Mouse (Mus musculus) MEL (cell line): ENCODE results near the gene Gm49366. TPM values are rescaled to one million over a fixed set of nuclear protein-coding genes. Genes with fewer than 3 reads are reported as not detected.
"Not testable (repeated sequence)": the region's sequence is repeated elsewhere in the genome, so short reads cannot be mapped to it uniquely, and the experiment has no call there.

ENCODE experiments used
- DNase-seq: peaks from one replicate; pipeline ENCODE4 v3.0.0; 2011; ENCODE audit warnings: low read depth, low spot score
- H3K27ac ChIP-seq: 2 replicates; pipeline ENCODE4 v1.5.1; 2012; ENCODE audit warnings: low read depth, mild to moderate bottlenecking, control low read depth, low read length, moderate library complexity; ENCODE audit not compliant: control insufficient read depth
- H3K27me3 ChIP-seq, 2 experiments: fragments of 150-350 bp in 1 of 2; sonication (generic) in 1 of 2; 2 replicates each; pipeline ENCODE4 v1.6.1; 2012; ENCODE audit warnings: low read length in 2 of 2, mild to moderate bottlenecking in 2 of 2, improper control_type of control experiment in 1 of 2, moderate library complexity in 1 of 2; ENCODE audit not compliant: insufficient read depth in 2 of 2, control insufficient read depth in 1 of 2
- H3K36me3 ChIP-seq, 2 experiments: 2 replicates each; pipeline ENCODE4 v1.6.1; 2012 to 2014; ENCODE audit warnings: low read length in 2 of 2, improper control_type of control experiment in 1 of 2, inconsistent platforms in 1 of 2, mild to moderate bottlenecking in 1 of 2; ENCODE audit not compliant: insufficient read depth in 2 of 2, control insufficient read depth in 1 of 2
- H3K4me1 ChIP-seq, 2 experiments: fragments of 150-350 bp in 1 of 2; sonication (generic) in 1 of 2; 2 replicates each; pipeline ENCODE4 v1.6.1; 2012; ENCODE audit warnings: low read length in 2 of 2, improper control_type of control experiment in 1 of 2, mild to moderate bottlenecking in 1 of 2; ENCODE audit not compliant: insufficient read depth in 2 of 2, control insufficient read depth in 1 of 2
- H3K4me3 ChIP-seq, 2 experiments: fragments of 150-350 bp in 1 of 2; sonication (generic) in 1 of 2; 2 replicates each; pipeline ENCODE4 v1.5.1; 2012; ENCODE audit warnings: low read depth in 2 of 2, low read length in 2 of 2, mild to moderate bottlenecking in 2 of 2, moderate library complexity in 2 of 2, control low read depth in 1 of 2, improper control_type of control experiment in 1 of 2; ENCODE audit not compliant: control insufficient read depth in 1 of 2, insufficient read depth in 1 of 2
- H3K79me2 ChIP-seq: 2 replicates; pipeline ENCODE4 v1.6.1; 2012; ENCODE audit warnings: mild to moderate bottlenecking, low read length, moderate library complexity; ENCODE audit not compliant: control insufficient read depth, poor library complexity, insufficient read depth
- H3K9ac ChIP-seq: 2 replicates; pipeline ENCODE4 v1.6.1; 2012; ENCODE audit warnings: low read depth, mild to moderate bottlenecking, control low read depth, low read length, moderate library complexity; ENCODE audit not compliant: control insufficient read depth, poor library complexity, severe bottlenecking
- H3K9me3 ChIP-seq: fragments of 150-350 bp; sonication (generic); replicated peaks from 2 replicates; pipeline ENCODE4 v1.6.1; 2012; ENCODE audit warnings: mild to moderate bottlenecking, low read length, improper control_type of control experiment, moderate library complexity; ENCODE audit not compliant: insufficient read depth
- CHD1 ChIP-seq: IDR thresholded peaks from 2 replicates; pipeline ENCODE4 v1.6.1; 2012; ENCODE audit warnings: low read depth, mild to moderate bottlenecking, inconsistent platforms, low read length, improper control_type of control experiment
- CTCF ChIP-seq, 3 experiments: IDR thresholded peaks in 2 of 3; conservative IDR thresholded peaks in 1 of 3; 2 replicates each; pipeline ENCODE4 v1.5.1; 2011 to 2012; ENCODE audit warnings: low read length in 3 of 3, low read depth in 2 of 3, mild to moderate bottlenecking in 2 of 3, improper control_type of control experiment in 1 of 3, inconsistent platforms in 1 of 3, mixed read lengths in 1 of 3, moderate library complexity in 1 of 3; ENCODE audit not compliant: control insufficient read depth in 1 of 3, insufficient read depth in 1 of 3, poor library complexity in 1 of 3, severe bottlenecking in 1 of 3
- GABPA ChIP-seq: IDR thresholded peaks from 2 replicates; pipeline ENCODE4 v1.6.1; 2012; ENCODE audit warnings: low read depth, mild to moderate bottlenecking, inconsistent platforms, low read length, improper control_type of control experiment, moderate library complexity
- KAT2A ChIP-seq: conservative IDR thresholded peaks from 2 replicates; pipeline ENCODE4 v1.6.1; 2012; ENCODE audit warnings: low read depth, low read length, improper control_type of control experiment, inconsistent platforms
- MAX ChIP-seq: IDR thresholded peaks from 2 replicates; pipeline ENCODE4 v1.6.1; 2011; ENCODE audit warnings: low read length, improper control_type of control experiment
- MAZ ChIP-seq: IDR thresholded peaks from 2 replicates; pipeline ENCODE4 v1.6.1; 2012; ENCODE audit warnings: low read depth, mild to moderate bottlenecking, inconsistent platforms, low read length, improper control_type of control experiment
- MEF2A ChIP-seq: IDR thresholded peaks from 2 replicates; pipeline ENCODE4 v1.6.1; 2014; ENCODE audit warnings: low read depth, mild to moderate bottlenecking, inconsistent platforms, low read length, improper control_type of control experiment; ENCODE audit not compliant: poor library complexity, insufficient replicate concordance, severe bottlenecking; ENCODE audit errors: extremely low read depth
- MYC ChIP-seq: IDR thresholded peaks from 2 replicates; pipeline ENCODE4 v1.6.1; 2011; ENCODE audit warnings: low read depth, mild to moderate bottlenecking, low read length, improper control_type of control experiment, moderate library complexity
- POLR2AphosphoS2 ChIP-seq: IDR thresholded peaks from 2 replicates; pipeline ENCODE4 v1.6.1; 2011; ENCODE audit warnings: low read length, improper control_type of control experiment
- RAD21 ChIP-seq: IDR thresholded peaks from 2 replicates; pipeline ENCODE4 v1.6.1; 2011; ENCODE audit warnings: mild to moderate bottlenecking, low read depth, low read length, improper control_type of control experiment
- SMC3 ChIP-seq: IDR thresholded peaks from 2 replicates; pipeline ENCODE4 v1.6.1; 2011; ENCODE audit warnings: low read depth, low read length, improper control_type of control experiment
- TCF12 ChIP-seq: IDR thresholded peaks from 2 replicates; pipeline ENCODE4 v1.6.1; 2014; ENCODE audit warnings: low read depth, mild to moderate bottlenecking, inconsistent platforms, low read length, improper control_type of control experiment, moderate library complexity
- USF1 ChIP-seq: IDR thresholded peaks from 2 replicates; pipeline ENCODE4 v1.6.1; 2014; ENCODE audit warnings: low read depth, mild to moderate bottlenecking, inconsistent platforms, low read length, improper control_type of control experiment, moderate library complexity
- ZC3H11A ChIP-seq: IDR thresholded peaks from 2 replicates; pipeline ENCODE4 v1.6.1; 2012; ENCODE audit warnings: low read depth, mild to moderate bottlenecking, inconsistent platforms, low read length, improper control_type of control experiment
- polyA plus RNA-seq, 2 experiments: library from polyadenylated mRNA; stranded (reverse) in 1 of 2; unstranded in 1 of 2; fragments of >175 nt in 1 of 2; fragments of >200 nt in 1 of 2; gene quantifications; 2 replicates each; pipeline versions ENCODE4 v1.2.1 to v1.2.4; 2012; ENCODE audit warnings: low replicate concordance in 2 of 2, low read depth in 1 of 2; ENCODE audit not compliant: insufficient read length in 2 of 2, insufficient read depth in 1 of 2, missing spikeins in 1 of 2
- total RNA-seq: library from RNA; depleted of rRNA; stranded (reverse); fragments of 300-350 nt; gene quantifications from 2 replicates; pipeline ENCODE4 v1.2.3, GENCODE M21; 2012; rRNA removed

Gene Gm49366
- total RNA-seq, result not detected in 2 replicates
- polyA plus RNA-seq, result not detected

- not testable (repeated sequence) for H3K27me3 ChIP-seq, H3K4me1 ChIP-seq, H3K36me3 ChIP-seq, DNase-seq, H3K27ac ChIP-seq, H3K79me2 ChIP-seq, H3K9me3 ChIP-seq
- Histone ChIP-seq H3K4me3 (peak within 1 kb of the TSS; percentile 35 to 55; a peak in 3 of 4 replicates), H3K9ac (peak within 1 kb of the TSS; percentile 64)
These were observed at the start of gene Gm49366 for GRCm38 (mm10) chr12:84038691-84039111. Gm49366 (plus strand) TSS chr12:84038935.

GRCm38 (mm10) chr12:83989378-83989777 lies 49.4 kb upstream of the Gm49366 start:
- Histone ChIP-seq H3K79me2 (peaks cover 13% of the 10 kb centered on the region), H3K4me3 (peak overlapping the region; percentile 74 to 79; a peak in 2 of 4 replicates)

GRCm38 (mm10) chr12:83997221-83997620 lies 41.5 kb upstream of the Gm49366 start:
- TF ChIP-seq MYC, result no peak
- TF ChIP-seq CHD1, result no peak
- no peak for TF ChIP-seq GABPA
- DNase-seq, result no peak
- H3K36me3 ChIP-seq, result peaks cover 2 to 24% of the 10 kb centered on the region in 2 experiments; a peak in 3 of 4 replicates

More at GRCm38 (mm10) chr12:83989378-83989777, 49.4 kb upstream of the Gm49366 start:
- Histone ChIP-seq H3K36me3 (peaks cover 2 to 18% of the 10 kb centered on the region in 2 experiments; a peak in 3 of 4 replicates), H3K9ac (no peak overlapping the region; the same call in 1 of the 2 replicates), H3K9me3 (no peaks in the 10 kb centered on the region), H3K27me3 (no peaks in the 10 kb centered on the region), H3K27ac (no peak overlapping the region), H3K4me1 (peaks cover 10 to 14% of the 10 kb centered on the region in 2 experiments)
- peak; percentile 32 for DNase-seq
- TF ChIP-seq CTCF (IDR thresholded peaks at IDR 0.05 in 2 of 3, conservative IDR thresholded peaks at IDR 0.05 in 1 of 3; ENCODE audit: control insufficient read depth in 1 of 3, insufficient read depth in 1 of 3, low read depth in 2 of 3, low read length in 3 of 3, poor library complexity in 1 of 3, severe bottlenecking in 1 of 3), result peak in 2 of 3 experiments; percentile 23 to 50; a peak in 2 of 6 replicates
- TF ChIP-seq USF1, result no peak
- TF ChIP-seq TCF12, result no peak
- TF ChIP-seq SMC3, result peak; percentile 39
- TF ChIP-seq ZC3H11A, result peak; percentile 42; the same call in 1 of the 2 replicates
- TF ChIP-seq KAT2A, result no peak
- TF ChIP-seq POLR2AphosphoS2, result no peak
- TF ChIP-seq MAX, result peak; percentile 32; the same call in 1 of the 2 replicates
- no peak for TF ChIP-seq MAZ
- TF ChIP-seq RAD21, result peak; percentile 50
- no peak for TF ChIP-seq CHD1
- peak; percentile 70; the same call in 1 of the 2 replicates for TF ChIP-seq MYC
- no peak for TF ChIP-seq MEF2A

More at GRCm38 (mm10) chr12:83997221-83997620, 41.5 kb upstream of the Gm49366 start:
- no peak overlapping the region for H3K4me3 ChIP-seq
- H3K27me3 ChIP-seq, result no peaks in the 10 kb centered on the region
- H3K27ac ChIP-seq, result no peak overlapping the region
- H3K9ac ChIP-seq, result no peak overlapping the region
- peaks cover 16 to 18% of the 10 kb centered on the region in 2 experiments for H3K4me1 ChIP-seq
- no peaks in the 10 kb centered on the region for H3K9me3 ChIP-seq
- no peaks in the 10 kb centered on the region for H3K79me2 ChIP-seq
